Mouse (Mus musculus) cortical plate, adult 2 months (tissue): ENCODE results near the gene Sav1. TPM values are rescaled to one million over a fixed set of nuclear protein-coding genes. Genes with fewer than 3 reads are reported as not detected.

Experiments
- H3K27ac ChIP-seq: fragments of 200-500 bp; 2 replicates; pipeline ENCODE4 v1.5.1; 2012; ENCODE audit warnings: low read length, control low read depth, inconsistent platforms; ENCODE audit not compliant: insufficient read depth
- H3K4me1 ChIP-seq: fragments of 200-500 bp; 2 replicates; pipeline ENCODE4 v1.6.1; 2011; ENCODE audit warnings: low read length; ENCODE audit not compliant: control insufficient read depth, insufficient read depth
- H3K4me3 ChIP-seq: fragments of 200-500 bp; 2 replicates; pipeline ENCODE4 v1.5.1; 2011; ENCODE audit warnings: mild to moderate bottlenecking, low read length, control low read depth; ENCODE audit not compliant: insufficient read depth
- CTCF ChIP-seq: fragments of 200-500 bp; IDR thresholded peaks from 2 replicates; pipeline ENCODE4 v1.5.1; 2011; ENCODE audit warnings: mild to moderate bottlenecking, control low read depth, low read length; ENCODE audit not compliant: insufficient read depth; ENCODE audit errors: extremely low read depth
- POLR2A ChIP-seq: fragments of 200-500 bp; IDR thresholded peaks from 2 replicates; pipeline ENCODE4 v1.6.1; 2011; ENCODE audit warnings: mild to moderate bottlenecking, low read length, control low read depth; ENCODE audit not compliant: insufficient read depth; ENCODE audit errors: extremely low read depth
- polyA plus RNA-seq: library from polyadenylated mRNA; depleted of rRNA; stranded (reverse); fragments of >200 nt; gene quantifications from 2 replicates; pipeline ENCODE4 v1.2.3, GENCODE M21; 2012

Gene Sav1
- polyA plus RNA-seq, 1 experiment = 20.1 TPM

GRCm38 (mm10) chr12:69966071-69966470 is 20.7 kb downstream of the Sav1 start:
- Histone ChIP-seq H3K27ac (no peak overlapping the region), H3K4me1 (no peaks in the 10 kb centered on the region), H3K4me3 (no peak overlapping the region)
- no peak for TF ChIP-seq CTCF
- no peak for TF ChIP-seq POLR2A

GRCm38 (mm10) chr12:69965644-69966043 is 21.2 kb downstream of the Sav1 start:
- Histone ChIP-seq H3K4me3 (no peak overlapping the region), H3K27ac (no peak overlapping the region), H3K4me1 (no peaks in the 10 kb centered on the region)
- no peak for TF ChIP-seq POLR2A
- no peak for TF ChIP-seq CTCF

- TF ChIP-seq CTCF (no peak), POLR2A (no peak)
Observed at GRCm38 (mm10) chr12:69963141-69963540, 23.7 kb downstream of the Sav1 start.

GRCm38 (mm10) chr12:69962468-69962867 is 24.3 kb downstream of the Sav1 start:
- no peak overlapping the region for H3K27ac ChIP-seq
- no peaks in the 10 kb centered on the region for H3K4me1 ChIP-seq
- TF ChIP-seq POLR2A (no peak), CTCF (peak; percentile 76)
- H3K4me3 ChIP-seq = no peak overlapping the region

More at GRCm38 (mm10) chr12:69963141-69963540, 23.7 kb downstream of the Sav1 start:
- H3K27ac ChIP-seq = no peak overlapping the region
- no peak overlapping the region for H3K4me3 ChIP-seq
- no peaks in the 10 kb centered on the region for H3K4me1 ChIP-seq

GRCm38 (mm10) chr12:69957378-69957777 is 29.4 kb downstream of the Sav1 start:
- Histone ChIP-seq H3K27ac (no peak overlapping the region), H3K4me3 (no peak overlapping the region), H3K4me1 (no peaks in the 10 kb centered on the region)
- TF ChIP-seq POLR2A (no peak), CTCF (no peak)

- TF ChIP-seq CTCF = no peak
- no peak for TF ChIP-seq POLR2A
- H3K4me3 ChIP-seq = no peak overlapping the region
- no peak overlapping the region for H3K27ac ChIP-seq
- H3K4me1 ChIP-seq = no peaks in the 10 kb centered on the region
Observed at GRCm38 (mm10) chr12:69947502-69947901, 39.3 kb downstream of the Sav1 start.

GRCm38 (mm10) chr12:69945861-69946260 is 40.9 kb downstream of the Sav1 start:
- H3K4me3 ChIP-seq = no peak overlapping the region
- H3K27ac ChIP-seq = no peak overlapping the region
- TF ChIP-seq CTCF (no peak), POLR2A (no peak)
- H3K4me1 ChIP-seq = no peaks in the 10 kb centered on the region

GRCm38 (mm10) chr12:69941655-69942329 is 45.0 kb downstream of the Sav1 start:
- Histone ChIP-seq H3K27ac (peak overlapping the region; percentile 29; the same call in 1 of the 2 replicates), H3K4me1 (no peaks in the 10 kb centered on the region)

GRCm38 (mm10) chr12:69939291-69939690 is 47.5 kb downstream of the Sav1 start:
- no peak overlapping the region for H3K4me3 ChIP-seq
- H3K27ac ChIP-seq = no peak overlapping the region
- H3K4me1 ChIP-seq = no peaks in the 10 kb centered on the region
- TF ChIP-seq CTCF (no peak), POLR2A (no peak)

More at GRCm38 (mm10) chr12:69941655-69942329, 45.0 kb downstream of the Sav1 start:
- H3K4me3 ChIP-seq = no peak overlapping the region
- TF ChIP-seq CTCF (no peak), POLR2A (no peak)

GRCm38 (mm10) chr12:69937731-69938130 is 49.1 kb downstream of the Sav1 start:
- no peak overlapping the region for H3K27ac ChIP-seq

More at GRCm38 (mm10) chr12:69937731-69938130, 49.1 kb downstream of the Sav1 start:
- H3K4me1 ChIP-seq = no peaks in the 10 kb centered on the region
- no peak for TF ChIP-seq POLR2A
- no peak for TF ChIP-seq CTCF
- H3K4me3 ChIP-seq = no peak overlapping the region
